Mouse (Mus musculus): Measurements from ENCODE around the gene Secisbp2. TPM values are rescaled to one million over a fixed set of nuclear protein-coding genes. Genes with fewer than 3 reads are reported as not detected.
"Not testable (repeated sequence)": the region's sequence is repeated elsewhere in the genome, so short reads cannot be mapped to it uniquely, and the experiment has no call there.

Gene Secisbp2
- polyA plus RNA-seq, 1 experiment from 2014 or later = 28.1 TPM

- H3K4me1 ChIP-seq = peaks cover 2% of the 10 kb centered on the region; the same call in 1 of the 2 replicates
- no peaks in the 10 kb centered on the region for H3K9me3 ChIP-seq
- no peaks in the 10 kb centered on the region for H3K27me3 ChIP-seq (ENCODE audit: poor library complexity, severe bottlenecking)
- no peak overlapping the region for H3K4me3 ChIP-seq
- H3K36me3 ChIP-seq (replicated peaks) = no peaks in the 10 kb centered on the region
- no peak for DNase-seq (ENCODE audit: extremely low spot score, low spot score)
- no peak overlapping the region for H3K27ac ChIP-seq
- 86% methylated on average over 2 of the region's 2 CpGs for WGBS
These were observed 27.8 kb upstream of the Secisbp2 start for GRCm38 (mm10) chr13:51623678-51624077.

- no peak overlapping the region for H3K27ac ChIP-seq
These were observed 23.1 kb upstream of the Secisbp2 start for GRCm38 (mm10) chr13:51628273-51628848.

GRCm38 (mm10) chr13:51631354-51631992 lies 20.0 kb upstream of the Secisbp2 start:
- no peak for DNase-seq (ENCODE audit: extremely low spot score, low spot score)
- Histone ChIP-seq H3K36me3 (replicated peaks) (no peaks in the 10 kb centered on the region), H3K9me3 (0 out of 2 replicates have a peak, but pooled peaks cover 5% of the 10 kb centered on the region), H3K4me3 (no peak overlapping the region), H3K27me3 (ENCODE audit: poor library complexity, severe bottlenecking) (no peaks in the 10 kb centered on the region), H3K4me1 (no peaks in the 10 kb centered on the region), H3K27ac (no peak overlapping the region)
- WGBS = 81% methylated on average over 15 of the region's 15 CpGs

More at GRCm38 (mm10) chr13:51628273-51628848, 23.1 kb upstream of the Secisbp2 start:
- WGBS = 87% methylated on average over 6 of the region's 6 CpGs
- Histone ChIP-seq H3K4me1 (no peaks in the 10 kb centered on the region), H3K9me3 (0 out of 2 replicates have a peak, but pooled peaks cover 5% of the 10 kb centered on the region), H3K4me3 (no peak overlapping the region), H3K27me3 (ENCODE audit: poor library complexity, severe bottlenecking) (no peaks in the 10 kb centered on the region), H3K36me3 (replicated peaks) (no peaks in the 10 kb centered on the region)
- DNase-seq (ENCODE audit: extremely low spot score, low spot score) = no peak

DNA sequence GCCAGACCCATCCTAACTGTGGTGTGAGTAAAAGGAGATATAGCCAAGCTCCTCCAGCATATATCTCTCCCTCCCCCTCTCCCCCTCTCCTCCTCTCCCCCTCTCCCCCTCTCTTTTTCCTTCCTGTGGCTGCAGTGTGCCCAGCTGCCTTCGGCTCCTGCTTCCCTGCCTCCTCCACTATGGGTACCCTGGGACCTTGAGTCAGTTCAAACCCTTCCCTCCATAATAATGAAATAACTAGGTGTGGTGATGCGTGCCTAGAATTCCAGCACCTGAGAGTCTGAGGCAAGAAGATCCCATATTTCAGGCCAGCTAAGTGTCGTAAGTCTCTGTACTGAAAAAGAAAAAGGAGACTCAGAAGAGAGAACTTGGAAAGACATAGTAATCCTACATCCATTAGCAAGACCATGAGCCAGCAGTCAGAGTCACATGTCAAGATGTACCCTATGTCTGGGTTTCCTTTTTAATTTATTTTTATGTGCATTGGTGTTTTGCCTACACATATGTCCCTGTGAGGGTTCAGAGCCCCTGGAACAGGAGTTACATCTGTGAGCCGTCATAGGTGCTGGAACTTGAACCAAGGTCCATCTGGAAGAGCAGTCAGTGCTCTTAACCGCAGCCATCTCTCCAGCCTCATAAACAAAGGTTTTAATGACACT lies 18.8 kb upstream of the Secisbp2 start:
- Histone ChIP-seq H3K9me3 (0 out of 2 replicates have a peak, but pooled peaks cover 5% of the 10 kb centered on the region), H3K27ac (no peak overlapping the region), H3K27me3 (ENCODE audit: poor library complexity, severe bottlenecking) (no peaks in the 10 kb centered on the region), H3K4me3 (no peak overlapping the region), H3K36me3 (replicated peaks) (no peaks in the 10 kb centered on the region), H3K4me1 (no peaks in the 10 kb centered on the region)
- DNase-seq (ENCODE audit: extremely low spot score, low spot score) = no peak
- WGBS = 91% methylated on average over 5 of the region's 5 CpGs

DNA sequence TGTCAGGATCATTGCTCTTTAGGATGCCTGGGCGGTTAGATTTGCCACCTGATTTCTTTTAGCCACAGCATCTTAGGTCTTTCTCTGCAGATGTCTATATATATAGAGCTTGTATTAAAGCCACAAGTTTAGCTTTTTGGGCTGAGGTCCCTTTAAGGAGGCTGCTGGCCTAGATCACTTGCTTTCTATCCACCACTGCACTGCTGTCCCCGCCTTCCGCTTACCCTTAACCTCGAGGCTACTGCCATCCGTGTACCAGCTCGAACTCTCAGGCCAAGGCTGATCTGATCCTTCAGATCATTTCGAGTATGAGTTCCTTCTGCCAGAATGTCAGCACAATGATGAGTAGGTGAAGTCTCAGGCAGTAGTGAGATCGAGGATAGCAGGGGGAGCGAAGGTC lies 16.1 kb upstream of the Secisbp2 start:
- not testable (repeated sequence) for DNase-seq (ENCODE audit: extremely low spot score, low spot score); H3K36me3 ChIP-seq (replicated peaks); H3K27ac ChIP-seq; H3K9me3 ChIP-seq; H3K4me1 ChIP-seq; H3K4me3 ChIP-seq; H3K27me3 ChIP-seq (ENCODE audit: poor library complexity, severe bottlenecking)
- 94% methylated on average over 6 of the region's 9 CpGs for WGBS

GRCm38 (mm10) chr13:51638958-51639357 lies 12.5 kb upstream of the Secisbp2 start:
- H3K9me3 ChIP-seq = no peaks in the 10 kb centered on the region
- no peaks in the 10 kb centered on the region for H3K27me3 ChIP-seq (ENCODE audit: poor library complexity, severe bottlenecking)
- peaks cover 8% of the 10 kb centered on the region for H3K4me1 ChIP-seq
- DNase-seq (ENCODE audit: extremely low spot score, low spot score) = no peak
- H3K36me3 ChIP-seq (replicated peaks) = no peaks in the 10 kb centered on the region
- H3K27ac ChIP-seq = no peak overlapping the region
- H3K4me3 ChIP-seq = no peak overlapping the region
- 94% methylated on average over 4 of the region's 4 CpGs for WGBS

GRCm38 (mm10) chr13:51641424-51641823 lies 10.1 kb upstream of the Secisbp2 start:
- 91% methylated on average over 3 of the region's 3 CpGs for WGBS
- no peak for DNase-seq (ENCODE audit: extremely low spot score, low spot score)
- peaks cover 14% of the 10 kb centered on the region for H3K4me1 ChIP-seq
- H3K36me3 ChIP-seq (replicated peaks) = no peaks in the 10 kb centered on the region
- no peak overlapping the region for H3K4me3 ChIP-seq
- no peaks in the 10 kb centered on the region for H3K9me3 ChIP-seq
- H3K27ac ChIP-seq = no peak overlapping the region
- no peaks in the 10 kb centered on the region for H3K27me3 ChIP-seq (ENCODE audit: poor library complexity, severe bottlenecking)

DNA sequence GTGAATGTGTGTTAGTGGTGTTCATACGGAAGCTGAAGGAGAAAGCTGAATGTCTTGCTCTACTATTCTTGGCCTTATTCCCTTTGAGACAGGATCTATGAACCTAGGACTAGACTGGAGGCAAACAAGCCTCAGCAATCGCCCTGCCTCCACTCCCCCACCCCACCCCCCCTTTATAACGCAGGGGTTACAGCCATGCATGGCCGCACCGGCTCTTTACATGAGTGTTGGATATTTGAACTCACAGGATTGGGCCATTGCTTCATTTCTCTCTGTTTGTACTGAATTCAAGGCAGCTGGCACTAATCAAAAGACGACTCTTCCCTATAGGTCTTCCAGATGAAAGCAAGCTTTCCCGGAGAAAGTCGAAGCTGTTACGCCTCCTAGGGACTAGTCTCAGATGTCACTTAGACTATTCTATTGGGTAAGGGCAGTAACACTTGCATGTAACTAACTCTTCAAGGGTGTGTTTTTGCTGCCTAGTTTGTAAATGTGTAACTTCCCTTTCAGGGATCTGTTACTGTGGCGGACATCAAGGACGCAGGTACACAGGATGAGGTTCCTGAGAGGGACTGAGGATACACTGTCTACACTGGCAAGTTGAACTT lies 9.2 kb upstream of the Secisbp2 start:
- 41% methylated on average over 11 of the region's 11 CpGs for WGBS
- Histone ChIP-seq H3K4me3 (no peak overlapping the region), H3K4me1 (peaks cover 23% of the 10 kb centered on the region), H3K27me3 (ENCODE audit: poor library complexity, severe bottlenecking) (no peaks in the 10 kb centered on the region), H3K9me3 (no peaks in the 10 kb centered on the region), H3K36me3 (replicated peaks) (no peaks in the 10 kb centered on the region), H3K27ac (no peak overlapping the region)
- DNase-seq (ENCODE audit: extremely low spot score, low spot score) = no peak

DNA sequence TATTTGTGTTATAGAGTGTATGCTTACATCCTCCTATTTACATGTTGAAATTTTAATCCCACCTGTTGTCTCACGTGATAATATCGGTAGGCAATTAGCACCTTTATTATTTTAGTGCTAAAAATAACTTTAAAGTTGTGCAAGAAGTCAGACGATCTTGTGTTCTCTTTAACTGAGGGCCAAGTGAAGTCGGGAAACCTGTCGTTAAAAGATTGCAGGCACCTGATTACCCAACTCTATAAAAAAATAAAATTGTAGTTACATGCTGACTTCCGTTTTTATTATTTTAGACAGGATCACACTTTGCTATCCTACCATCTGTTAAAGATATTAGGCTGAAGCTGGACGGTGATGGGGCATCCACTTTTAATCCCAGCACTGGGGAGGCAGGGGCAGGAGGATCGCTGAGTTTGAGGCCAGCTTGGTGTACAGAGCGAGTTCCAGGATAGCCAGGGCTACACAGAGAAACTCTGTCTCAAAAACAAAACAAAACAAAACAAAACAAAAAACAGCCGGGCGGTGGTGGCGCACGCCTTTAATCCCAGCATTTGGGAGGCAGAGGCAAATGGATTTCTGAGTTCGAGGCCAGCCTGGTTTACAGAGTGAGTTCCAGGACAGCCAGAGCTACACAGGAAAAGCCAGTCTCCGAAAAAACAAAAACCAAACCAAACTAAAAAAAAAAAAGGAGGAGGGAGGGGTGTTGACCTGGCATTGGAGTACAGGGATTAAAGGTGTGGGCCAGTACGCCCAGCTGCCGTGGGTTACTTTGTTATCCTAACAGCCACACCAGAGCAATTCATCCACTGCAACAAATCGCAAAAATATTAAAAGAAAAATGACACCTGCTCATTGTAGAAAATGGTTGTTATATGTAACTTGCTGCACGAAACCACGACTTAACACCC lies 7.3 kb upstream of the Secisbp2 start:
- DNase-seq (ENCODE audit: extremely low spot score, low spot score) = no peak
- Histone ChIP-seq H3K27me3 (ENCODE audit: poor library complexity, severe bottlenecking) (no peaks in the 10 kb centered on the region), H3K4me3 (peak overlapping the region; percentile 85), H3K36me3 (replicated peaks) (no peaks in the 10 kb centered on the region; the same call in 1 of the 2 replicates), H3K27ac (peak overlapping the region; percentile 98), H3K4me1 (peaks cover 42% of the 10 kb centered on the region), H3K9me3 (no peaks in the 10 kb centered on the region)
- WGBS = 49% methylated on average over 20 of the region's 20 CpGs

DNA sequence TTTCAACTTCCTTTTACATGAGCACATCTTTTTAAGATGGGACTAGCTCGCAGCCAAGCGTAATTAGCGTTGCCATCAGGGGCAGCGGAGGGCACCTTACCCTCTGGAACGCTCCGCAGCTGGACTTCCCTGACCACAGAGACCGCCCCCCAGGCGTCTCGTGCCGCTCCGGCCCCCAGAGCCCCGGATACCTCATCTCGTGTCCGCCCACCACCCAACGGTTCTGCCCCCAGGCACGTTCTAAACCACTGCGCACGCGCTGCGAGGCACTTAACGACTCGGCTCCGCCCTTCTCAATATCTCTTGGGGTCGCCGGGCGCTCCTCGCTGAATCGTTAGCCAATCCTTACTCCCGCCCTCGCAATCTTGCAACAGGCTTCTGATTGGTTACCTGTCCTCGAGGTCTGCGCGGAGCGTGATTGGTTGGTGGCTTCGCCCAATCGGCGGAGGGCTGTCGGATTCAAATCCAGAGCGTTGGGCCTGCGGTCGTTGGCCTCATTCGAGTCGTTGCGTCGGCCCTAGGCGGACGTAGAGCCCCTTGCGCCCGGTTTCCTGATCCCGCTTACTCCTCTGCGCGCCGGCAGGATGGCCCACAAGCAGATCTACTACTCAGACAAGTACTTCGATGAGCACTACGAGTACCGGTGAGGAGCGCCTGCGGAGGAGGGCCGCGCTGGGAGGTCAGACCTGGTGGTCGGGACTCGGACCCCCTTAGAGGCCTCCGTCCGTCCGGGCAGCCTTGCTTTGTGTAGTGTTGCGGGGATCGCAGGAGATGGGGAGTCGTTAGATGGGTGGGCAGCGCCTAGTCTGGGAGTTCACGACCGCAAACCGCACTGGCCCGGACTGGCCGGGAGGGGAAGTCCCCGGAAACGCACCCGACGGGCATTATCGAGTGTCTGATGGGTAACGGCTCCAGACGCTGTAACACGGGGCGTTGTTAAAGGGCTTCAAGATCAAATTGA lies 6.4 kb upstream of the Secisbp2 start, which contains the start of gene Cks2:
Gene Cks2 (plus strand): TSS at position 404 of the 961 bp plus-strand sequence.
- Histone ChIP-seq H3K27me3 (ENCODE audit: poor library complexity, severe bottlenecking) (no peaks in the 10 kb centered on the region), H3K9me3 (no peaks in the 10 kb centered on the region), H3K4me3 (peak within 1 kb of the TSS; percentile 85), H3K36me3 (replicated peaks) (peaks cover 8% of the 10 kb centered on the region), H3K27ac (peak within 1 kb of the TSS; percentile 98), H3K4me1 (peaks cover 46% of the 10 kb centered on the region)
- WGBS = under 1% methylated on average over 83 of the region's 83 CpGs
- DNase-seq (ENCODE audit: extremely low spot score, low spot score) = peak; percentile 99

DNA sequence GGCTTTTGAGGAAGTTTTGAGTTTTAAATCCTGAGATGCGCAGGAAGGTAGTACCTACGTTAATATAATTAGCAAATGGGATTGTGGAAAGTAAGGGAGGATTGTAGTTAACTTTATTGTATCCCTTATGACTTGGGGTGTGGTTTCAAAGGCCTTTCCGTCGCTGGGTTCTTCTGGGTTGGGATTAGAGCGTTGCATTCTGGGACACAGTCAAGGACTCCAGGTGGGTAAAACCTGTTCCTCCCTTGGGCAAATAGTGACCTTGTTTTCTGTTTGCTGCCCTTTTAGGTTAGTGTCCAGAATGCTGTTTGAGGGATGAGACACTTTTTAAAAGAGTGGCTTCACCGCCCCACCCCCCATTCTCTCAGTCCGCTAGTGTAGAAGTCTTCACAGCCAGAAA lies 5.6 kb upstream of the Secisbp2 start:
- H3K27me3 ChIP-seq (ENCODE audit: poor library complexity, severe bottlenecking) = no peaks in the 10 kb centered on the region
- H3K27ac ChIP-seq = peak overlapping the region; percentile 98
- WGBS = 1% methylated on average over 7 of the region's 7 CpGs
- peak overlapping the region; percentile 85 for H3K4me3 ChIP-seq
- peaks cover 11% of the 10 kb centered on the region for H3K36me3 ChIP-seq (replicated peaks)
- peak; percentile 30 for DNase-seq (ENCODE audit: extremely low spot score, low spot score)
- H3K9me3 ChIP-seq = no peaks in the 10 kb centered on the region
- H3K4me1 ChIP-seq = peaks cover 49% of the 10 kb centered on the region
